Mouse (Mus musculus) bone marrow, adult 2 months (tissue): Measurements from ENCODE around the gene Caml.
"Not testable (repeated sequence)": the region's sequence is repeated elsewhere in the genome, so short reads cannot be mapped to it uniquely, and the experiment has no call there.

Source experiments
- CTCF ChIP-seq: fragments of 200-500 bp; IDR thresholded peaks from 2 replicates; pipeline ENCODE4 v1.5.1; 2011; ENCODE audit warnings: low read length, control low read depth; ENCODE audit not compliant: control insufficient read depth, insufficient read depth
- POLR2A ChIP-seq: fragments of 200-500 bp; IDR thresholded peaks from 2 replicates; pipeline ENCODE4 v1.6.1; 2011; ENCODE audit warnings: low read depth, mild to moderate bottlenecking, control low read depth, low read length, borderline replicate concordance; ENCODE audit not compliant: control insufficient read depth

- 0 out of 2 replicates have a peak, but pooled peaks have one; percentile 9 for TF ChIP-seq POLR2A
- TF ChIP-seq CTCF: not testable (repeated sequence)
Observed at GRCm38 (mm10) chr13:55622156-55622648, 603 bp upstream of the Caml start.
